Mouse (Mus musculus) kidney, adult 2 months (tissue): ENCODE data around the gene Zscan12. TPM values are rescaled to one million over a fixed set of nuclear protein-coding genes. Genes with fewer than 3 reads are reported as not detected.
"Not testable (repeated sequence)": the region's sequence is repeated elsewhere in the genome, so short reads cannot be mapped to it uniquely, and the experiment has no call there.

Source experiments
- DNase-seq: peaks from one replicate; pipeline ENCODE4 v3.0.0; 2021
- H3K27ac ChIP-seq: fragments of 200-500 bp; 2 replicates; pipeline ENCODE4 v1.5.1; 2012; ENCODE audit warnings: low read depth, low read length, control low read depth, inconsistent platforms; ENCODE audit not compliant: insufficient read depth
- H3K27me3 ChIP-seq: fragments of 200-500 bp; replicated peaks from 2 replicates; pipeline ENCODE4 v1.6.1; 2012; ENCODE audit warnings: mild to moderate bottlenecking, moderate library complexity, low read length, inconsistent platforms; ENCODE audit not compliant: control insufficient read depth, insufficient read depth
- H3K36me3 ChIP-seq: fragments of 200-500 bp; 2 replicates; pipeline ENCODE4 v1.6.1; 2012; ENCODE audit warnings: mild to moderate bottlenecking, moderate library complexity, low read length, inconsistent platforms; ENCODE audit not compliant: control insufficient read depth, insufficient read depth
- H3K4me1 ChIP-seq: fragments of 200-500 bp; 2 replicates; pipeline ENCODE4 v1.6.1; 2011; ENCODE audit warnings: low read length; ENCODE audit not compliant: control insufficient read depth, insufficient read depth
- H3K4me3 ChIP-seq: fragments of 200-500 bp; 2 replicates; pipeline ENCODE4 v1.5.1; 2011; ENCODE audit warnings: mild to moderate bottlenecking, low read depth, low read length, control low read depth; ENCODE audit not compliant: insufficient read depth
- CTCF ChIP-seq: fragments of 200-500 bp; conservative IDR thresholded peaks from 2 replicates; pipeline ENCODE4 v1.5.1; 2011; ENCODE audit warnings: low read depth, mild to moderate bottlenecking, control low read depth, low read length, moderate library complexity, mixed read lengths; ENCODE audit not compliant: insufficient read depth, insufficient read length
- POLR2A ChIP-seq: fragments of 200-500 bp; IDR thresholded peaks from one replicate; pipeline ENCODE4 v1.6.1; 2011; ENCODE audit warnings: low read depth, low read length, control low read depth
- WGBS: fragments of 180-500 bp; shearing (Covaris S2); methylation state at CpG from one replicate; pipeline ENCODE4 v1.1.7; 2018; 5-methylcytosine and 5-hydroxymethylcytosine counted together
- polyA plus RNA-seq: library from polyadenylated mRNA; depleted of rRNA; stranded (reverse); fragments of >200 nt; gene quantifications from 2 replicates; pipeline ENCODE4 v1.2.3, GENCODE M21; 2012

The Zscan12 gene
- polyA plus RNA-seq, 1 experiment, result 1.6 TPM

- no peak for DNase-seq
- Histone ChIP-seq H3K4me1 (no peaks in the 10 kb centered on the region), H3K27me3 (no peaks in the 10 kb centered on the region), H3K36me3 (peaks cover 4% of the 10 kb centered on the region), H3K4me3 (no peak overlapping the region), H3K27ac (no peak overlapping the region)
- TF ChIP-seq CTCF (no peak), POLR2A (no peak)
- WGBS, result 92% methylated on average over 2 of the region's 2 CpGs
Observed at GRCm38 (mm10) chr13:21372700-21373099, 10.1 kb downstream of the Zscan12 start.

GRCm38 (mm10) chr13:21377773-21378172 is 15.2 kb downstream of the Zscan12 start:
- H3K4me1 ChIP-seq, result no peaks in the 10 kb centered on the region
- H3K27ac ChIP-seq, result no peak overlapping the region
- no peak for DNase-seq
- H3K36me3 ChIP-seq, result no peaks in the 10 kb centered on the region
- no peak overlapping the region for H3K4me3 ChIP-seq
- TF ChIP-seq POLR2A, result no peak
- no peak for TF ChIP-seq CTCF
- WGBS, result 95% methylated on average over 2 of the region's 2 CpGs
- no peaks in the 10 kb centered on the region for H3K27me3 ChIP-seq

DNA sequence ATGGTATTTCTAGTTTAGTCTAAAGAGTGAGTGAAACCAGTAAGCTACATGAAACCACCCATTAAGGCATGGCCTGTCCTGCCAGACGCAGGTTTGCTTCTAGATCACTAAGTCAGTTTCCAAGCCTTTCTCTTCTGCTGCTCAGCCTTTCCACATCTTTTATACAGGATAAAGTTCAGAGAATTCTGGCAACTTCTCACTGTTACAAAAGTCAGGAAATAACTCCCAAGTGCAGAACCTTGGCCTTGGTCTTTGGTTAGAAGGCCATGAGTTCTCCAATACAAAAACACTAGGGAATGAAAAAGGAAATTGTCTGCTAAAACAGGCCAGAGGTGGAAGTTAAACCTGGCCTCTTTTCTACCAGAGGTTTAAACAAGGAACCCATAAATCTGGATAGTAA is 32.6 kb downstream of the Zscan12 start:
- TF ChIP-seq CTCF, result no peak
- no peak for TF ChIP-seq POLR2A
- 70% methylated on average over 1 of the region's 1 CpGs for WGBS
- Histone ChIP-seq H3K36me3 (peaks cover 32% of the 10 kb centered on the region), H3K4me1 (no peaks in the 10 kb centered on the region), H3K4me3 (no peak overlapping the region), H3K27ac (no peak overlapping the region), H3K27me3 (no peaks in the 10 kb centered on the region)
- DNase-seq, result peak; percentile 42

GRCm38 (mm10) chr13:21395623-21396022 is 33.0 kb downstream of the Zscan12 start:
- Histone ChIP-seq H3K27me3 (no peaks in the 10 kb centered on the region), H3K27ac (no peak overlapping the region), H3K36me3 (peaks cover 28% of the 10 kb centered on the region), H3K4me3 (no peak overlapping the region), H3K4me1 (no peaks in the 10 kb centered on the region)
- TF ChIP-seq CTCF (no peak), POLR2A (no peak)
- WGBS, result 85% methylated on average over 6 of the region's 6 CpGs
- DNase-seq, result no peak

GRCm38 (mm10) chr13:21396048-21396447 is 33.4 kb downstream of the Zscan12 start:
- H3K4me3 ChIP-seq, H3K27ac ChIP-seq, H3K4me1 ChIP-seq, H3K27me3 ChIP-seq: not testable (repeated sequence)
- peaks cover 24% of the 10 kb centered on the region for H3K36me3 ChIP-seq
- WGBS, result 94% methylated on average over 18 of the region's 18 CpGs
- peak; percentile 33 for DNase-seq

DNA sequence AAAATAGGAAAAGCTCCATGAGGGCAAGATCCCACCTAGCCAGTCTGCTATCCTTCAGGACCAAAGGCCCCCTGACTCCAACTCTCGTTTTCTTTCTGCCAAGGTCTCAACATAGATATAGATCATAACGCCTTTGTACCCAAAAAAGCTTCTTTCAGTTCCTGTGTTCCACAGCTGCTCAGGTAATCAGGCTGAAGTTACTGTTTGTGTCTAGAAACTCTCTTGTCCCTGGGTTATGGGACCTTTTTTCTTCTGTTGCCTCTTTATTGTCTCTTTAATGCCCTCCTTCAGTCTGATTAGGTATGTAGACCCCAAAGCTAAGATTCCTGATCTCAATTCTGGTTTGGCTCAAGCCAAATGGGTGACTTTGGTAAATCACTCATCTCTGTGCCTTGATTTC is 34.9 kb downstream of the Zscan12 start:
- H3K27ac ChIP-seq, result no peak overlapping the region
- H3K4me1 ChIP-seq, result peaks cover 6% of the 10 kb centered on the region; the same call in 1 of the 2 replicates
- 85% methylated on average over 2 of the region's 2 CpGs for WGBS
- no peaks in the 10 kb centered on the region for H3K27me3 ChIP-seq
- peaks cover 17% of the 10 kb centered on the region for H3K36me3 ChIP-seq
- DNase-seq, result no peak
- H3K4me3 ChIP-seq, result no peak overlapping the region
- no peak for TF ChIP-seq POLR2A
- no peak for TF ChIP-seq CTCF

GRCm38 (mm10) chr13:21401166-21401565 is 38.5 kb downstream of the Zscan12 start:
- peaks cover 6% of the 10 kb centered on the region; the same call in 1 of the 2 replicates for H3K4me1 ChIP-seq
- no peaks in the 10 kb centered on the region for H3K27me3 ChIP-seq
- no peak for TF ChIP-seq CTCF
- TF ChIP-seq POLR2A, result no peak
- no peak overlapping the region for H3K27ac ChIP-seq
- peaks cover 2% of the 10 kb centered on the region for H3K36me3 ChIP-seq
- H3K4me3 ChIP-seq, result no peak overlapping the region
- WGBS, result 48% methylated on average over 3 of the region's 3 CpGs
- peak; percentile 57 for DNase-seq

- Histone ChIP-seq H3K27ac (peak overlapping the region; percentile 80), H3K27me3 (no peaks in the 10 kb centered on the region), H3K36me3 (peaks cover 2% of the 10 kb centered on the region), H3K4me3 (peak overlapping the region; percentile 94), H3K4me1 (peaks cover 6% of the 10 kb centered on the region; the same call in 1 of the 2 replicates)
- no peak for DNase-seq
- no peak for TF ChIP-seq POLR2A
- 18% methylated on average over 12 of the region's 12 CpGs for WGBS
Observed at GRCm38 (mm10) chr13:21401636-21402286, 39.1 kb downstream of the Zscan12 start.
